Mouse (Mus musculus) embryo, embryonic 10 days (tissue): ENCODE data around the gene Adam1a.

Experiments
- DNase-seq: peaks from one replicate; pipeline ENCODE4 v3.0.0-alpha.2; 2015; ENCODE audit warnings: low spot score

Adam1a gene

DNA sequence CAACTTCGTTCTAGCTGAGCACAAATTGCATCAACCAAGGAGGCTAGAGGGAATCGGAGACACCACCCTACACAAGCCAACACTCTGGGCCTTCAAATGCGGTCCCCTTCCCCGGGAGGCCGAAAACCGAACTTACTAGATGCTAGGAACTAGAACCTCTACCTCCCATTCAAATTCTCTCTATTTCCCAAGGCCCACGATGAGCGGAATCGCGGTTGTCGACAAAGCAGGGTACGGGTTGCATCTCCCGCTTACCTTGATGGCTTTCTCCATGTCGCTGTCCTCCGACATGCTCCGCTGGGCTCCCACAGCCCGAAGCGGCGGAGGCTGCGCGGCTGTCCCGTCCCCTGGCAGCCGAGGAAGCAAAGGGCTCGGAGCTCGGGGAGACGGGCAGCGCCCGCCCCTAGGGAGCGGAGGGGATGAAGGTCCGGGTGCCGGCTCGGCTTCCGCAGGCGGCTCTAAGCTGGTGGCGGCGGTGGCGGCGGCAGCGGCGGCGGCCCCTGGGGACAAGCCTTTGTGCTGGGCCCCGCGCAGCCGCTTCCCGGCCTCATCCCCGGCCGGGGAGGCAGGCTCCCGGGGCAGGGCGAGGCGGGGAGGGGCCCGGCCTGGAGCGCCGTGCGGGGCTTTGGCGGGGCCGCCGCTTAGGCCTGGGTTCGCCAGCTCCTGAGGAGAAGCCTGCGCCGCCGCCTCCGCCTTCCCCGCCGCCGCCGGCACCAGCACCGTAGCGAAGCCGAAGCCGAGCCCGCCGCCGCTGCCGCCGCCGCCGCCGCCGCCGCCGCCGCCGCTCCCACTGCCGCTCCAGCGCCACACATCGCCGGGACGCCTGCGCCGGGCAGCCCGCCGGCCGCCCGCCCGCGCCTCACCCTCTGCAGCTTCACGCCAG, at the start of gene Adam1a, which contains the start of gene Gm42878:
Gene Adam1a (minus strand): TSS at position 573 of the 883 bp plus-strand sequence.
Gene Gm42878 (minus strand): TSS at position 573 of the 883 bp plus-strand sequence.
- no peak for DNase-seq

DNA sequence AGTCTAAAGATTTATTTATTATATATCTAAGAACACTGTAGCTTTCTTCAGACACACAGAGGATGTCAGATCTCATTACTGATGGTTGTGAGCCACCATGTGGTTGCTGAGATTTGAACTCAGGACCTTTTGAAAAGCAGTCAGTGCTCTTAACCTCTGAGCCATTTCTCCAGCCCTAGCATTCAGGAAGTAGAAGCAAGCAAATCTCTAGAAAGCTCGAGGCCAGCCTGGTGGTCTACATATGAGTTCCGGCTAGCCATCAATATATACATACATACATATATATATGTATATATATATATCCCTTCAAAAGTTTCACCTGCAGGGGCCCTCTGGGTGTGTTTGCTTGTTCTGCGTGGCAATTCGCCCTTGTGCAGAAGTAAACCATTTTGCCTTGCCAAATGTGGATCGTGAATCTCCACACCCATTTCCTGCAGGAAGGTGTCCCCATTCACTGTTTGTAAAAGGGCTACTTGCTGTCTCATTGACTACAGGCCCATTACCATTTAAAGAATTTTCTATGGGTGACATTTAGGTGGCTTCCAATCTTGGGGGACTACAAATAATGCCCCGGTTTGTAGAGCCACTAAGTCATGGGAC, 49.5 kb upstream of the Adam1a start:
- no peak for DNase-seq

GRCm38 (mm10) chr5:121593451-121594401, 48.4 kb upstream of the Adam1a start, which contains the start of gene Aldh2:
Aldh2 (minus strand) TSS chr5:121593824.
- DNase-seq: peak; percentile 96

- DNase-seq: no peak
These were observed 47.6 kb upstream of the Adam1a start for GRCm38 (mm10) chr5:121592816-121593407.

DNA sequence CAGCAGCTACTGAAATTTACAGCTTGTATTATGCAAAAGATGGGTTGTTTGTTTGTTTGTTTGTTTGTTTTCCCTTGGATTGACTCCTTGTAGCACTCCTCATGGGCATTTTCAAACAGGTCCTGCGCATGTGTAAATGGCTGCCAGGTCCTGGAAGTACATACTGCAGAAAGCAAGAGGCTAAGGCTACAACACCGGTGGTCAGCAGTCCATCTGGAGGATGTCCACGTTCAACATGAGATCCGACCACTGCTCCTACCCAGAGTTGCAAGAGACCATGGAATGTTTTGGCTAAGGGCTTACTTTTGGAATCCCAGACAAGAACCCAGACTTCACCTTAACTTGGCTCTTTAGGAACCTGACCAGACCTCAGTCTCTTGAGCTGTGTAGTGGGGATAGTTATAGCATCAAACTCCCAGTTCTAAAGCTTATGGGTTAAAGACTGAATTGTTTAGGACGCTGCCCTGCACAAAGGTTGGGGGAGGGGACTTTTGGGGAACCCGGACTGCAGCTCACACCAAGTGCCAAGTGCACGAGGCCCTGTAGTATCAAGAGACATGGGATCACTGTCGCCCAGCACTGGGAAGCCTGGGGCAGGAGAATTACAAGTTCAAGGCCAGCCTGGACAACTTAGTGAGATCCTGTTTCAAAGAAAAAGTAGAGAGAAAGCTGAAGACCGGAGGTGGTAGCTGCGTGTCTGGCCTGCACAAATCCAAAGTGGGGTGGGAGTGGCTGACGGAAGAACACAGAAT, 47.0 kb upstream of the Adam1a start:
- no peak for DNase-seq

GRCm38 (mm10) chr5:121591417-121592063, 46.3 kb upstream of the Adam1a start:
- DNase-seq: no peak

DNA sequence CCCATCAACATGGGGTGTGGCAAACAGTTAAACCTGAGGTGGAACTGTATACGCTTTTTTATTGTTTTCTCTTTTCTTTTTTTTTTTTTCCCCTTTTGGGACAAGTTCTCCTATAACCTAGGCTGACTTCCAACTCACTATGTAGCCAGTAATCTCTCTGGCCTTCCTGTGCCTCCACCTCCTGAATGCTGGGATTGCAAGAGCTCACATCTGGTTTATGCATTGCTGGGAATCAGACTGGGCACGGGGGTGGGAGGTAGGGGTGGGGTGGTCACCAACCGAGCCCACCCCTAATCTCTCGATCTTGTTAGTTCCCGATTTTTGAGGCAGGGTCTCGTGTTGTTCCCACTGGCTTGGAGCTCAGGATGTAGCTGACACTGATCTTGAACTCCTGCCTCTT, 44.6 kb upstream of the Adam1a start:
- DNase-seq: no peak

DNA sequence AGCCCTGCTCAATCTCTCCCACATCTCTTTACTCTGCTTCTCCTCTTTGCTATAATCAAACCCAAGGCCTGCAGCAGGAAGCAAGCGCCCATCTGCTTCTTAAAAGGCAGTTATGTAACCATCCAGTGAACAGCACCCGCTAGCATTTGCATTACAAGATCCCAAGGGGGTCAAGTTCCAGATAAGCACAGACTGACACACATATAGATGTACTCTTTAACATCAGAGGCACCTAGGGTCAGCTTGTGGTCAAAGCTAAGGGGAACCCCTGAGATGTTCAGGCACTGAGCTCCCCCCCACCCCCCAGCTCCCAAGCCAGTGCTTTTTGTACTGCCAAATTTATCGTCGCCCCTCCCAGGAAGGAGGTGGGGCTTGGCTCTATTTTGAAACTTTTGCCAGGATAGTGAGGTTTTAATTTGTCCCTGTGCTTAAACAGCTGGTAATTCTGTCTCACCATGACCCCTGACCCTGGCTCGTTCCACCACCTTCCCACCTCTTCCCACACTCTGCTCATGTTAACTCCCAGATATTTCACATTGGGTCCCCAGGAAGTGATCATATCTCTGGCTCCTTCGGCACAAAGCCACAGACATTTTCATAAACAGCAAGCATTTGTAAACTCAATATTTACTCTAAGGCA, 41.2 kb upstream of the Adam1a start:
- DNase-seq: no peak

DNA sequence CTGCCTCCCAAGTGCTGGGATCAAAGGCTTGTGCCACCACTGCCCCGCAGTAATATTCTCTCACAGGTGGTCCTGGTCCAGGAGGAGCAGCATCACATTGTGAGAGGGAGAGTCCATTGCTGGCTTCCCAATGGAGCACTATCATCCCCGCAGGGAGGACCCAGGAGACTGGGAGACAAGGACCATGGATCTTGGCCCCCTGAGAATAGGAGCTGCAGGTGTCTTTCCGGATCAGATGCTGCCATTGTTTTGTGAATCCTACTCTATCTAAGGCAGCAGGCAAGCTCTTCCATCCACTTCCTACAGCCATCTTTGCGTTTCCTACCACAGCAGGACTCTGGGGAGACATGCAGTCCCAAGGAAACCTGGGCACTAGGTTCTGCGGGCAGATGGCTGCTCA, 40.4 kb upstream of the Adam1a start:
- DNase-seq: no peak

- DNase-seq: no peak
These were observed 39.7 kb upstream of the Adam1a start for GRCm38 (mm10) chr5:121585005-121585404.

DNA sequence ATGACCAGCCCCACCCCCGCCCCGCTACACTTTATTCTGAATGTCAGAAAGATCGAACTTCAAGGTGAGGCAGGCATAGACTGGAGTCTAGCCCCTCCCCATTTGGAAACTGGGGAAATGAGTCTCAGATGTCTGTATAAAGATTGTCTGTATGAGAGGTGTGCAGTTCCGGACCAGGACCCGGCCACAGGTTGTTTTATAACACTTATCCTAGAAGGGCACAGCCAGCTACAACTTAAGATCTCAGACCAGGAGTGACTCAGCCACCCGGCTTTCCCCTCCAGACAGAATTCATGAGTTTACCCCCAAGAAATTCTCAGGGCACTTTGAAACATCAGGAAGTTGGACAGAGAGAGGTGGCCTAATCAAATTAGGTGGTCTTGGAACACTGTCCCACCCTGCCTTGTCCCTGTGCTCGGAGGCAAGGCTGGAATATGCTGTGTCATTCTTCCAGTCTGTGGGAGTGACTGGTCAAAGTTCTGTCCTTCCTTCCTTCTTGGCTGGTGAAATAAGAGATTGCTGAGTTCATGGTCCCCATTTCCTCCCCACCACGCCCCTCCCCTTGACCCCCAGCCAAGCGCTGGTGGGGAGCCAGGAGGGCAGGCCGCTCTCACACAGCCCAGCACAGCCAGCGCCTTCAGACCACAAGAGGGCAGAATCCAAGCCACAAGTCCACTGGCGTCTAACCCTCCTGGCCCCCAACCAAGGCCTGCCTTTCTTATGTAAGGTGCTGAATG, 38.7 kb upstream of the Adam1a start:
- DNase-seq: peak; percentile 56

DNA sequence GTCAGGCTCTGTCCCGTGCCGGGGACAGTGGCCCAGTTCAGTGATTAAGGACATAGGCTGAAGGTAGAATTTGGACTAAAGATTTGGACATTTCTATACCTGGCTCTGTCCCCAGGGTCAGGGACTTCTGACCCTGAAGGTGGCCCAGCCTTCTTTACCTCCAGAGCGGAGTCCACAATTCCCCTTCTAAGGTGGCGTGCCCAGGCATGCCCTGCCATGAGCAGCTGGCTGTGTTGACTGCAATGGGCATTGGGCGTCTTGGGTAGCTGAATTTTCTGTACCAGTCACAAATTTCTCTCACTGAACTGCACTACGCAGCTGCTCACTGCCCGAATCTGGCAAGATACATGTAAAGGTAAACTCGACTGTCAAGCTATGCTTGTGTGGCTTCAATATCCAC, 36.7 kb upstream of the Adam1a start:
- no peak for DNase-seq

DNA sequence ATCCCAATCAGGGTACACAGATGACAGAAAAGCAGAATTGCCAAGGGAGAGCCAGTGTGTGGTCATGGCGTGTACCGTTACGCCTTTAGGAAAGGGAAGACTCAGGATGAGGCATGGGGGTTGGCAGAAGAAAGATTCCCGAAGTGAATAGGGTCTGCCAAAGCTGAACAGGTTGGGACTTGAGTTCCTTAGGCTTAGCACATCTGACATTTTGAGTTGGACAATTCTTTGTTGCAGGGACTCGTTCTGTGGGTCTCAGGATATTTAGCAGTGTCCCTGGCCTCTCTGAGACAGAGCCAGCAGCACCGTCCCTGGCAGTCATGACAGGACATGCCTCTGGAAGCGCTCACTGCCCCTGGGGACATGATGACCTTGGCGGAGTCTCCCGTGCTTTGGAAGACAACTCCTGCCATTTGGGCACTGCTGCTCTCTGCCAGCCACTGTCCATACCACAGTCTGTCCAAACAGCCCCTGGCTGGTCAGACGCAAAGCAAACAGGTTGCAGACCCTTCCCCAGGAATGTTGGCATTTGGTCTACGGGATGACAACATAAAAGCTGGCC, 31.7 kb upstream of the Adam1a start:
- no peak for DNase-seq

GRCm38 (mm10) chr5:121575867-121576266, 30.6 kb upstream of the Adam1a start:
- no peak for DNase-seq

GRCm38 (mm10) chr5:121574145-121574544, 28.9 kb upstream of the Adam1a start:
- DNase-seq: no peak

GRCm38 (mm10) chr5:121570787-121571186, 25.5 kb upstream of the Adam1a start:
- no peak for DNase-seq

DNA sequence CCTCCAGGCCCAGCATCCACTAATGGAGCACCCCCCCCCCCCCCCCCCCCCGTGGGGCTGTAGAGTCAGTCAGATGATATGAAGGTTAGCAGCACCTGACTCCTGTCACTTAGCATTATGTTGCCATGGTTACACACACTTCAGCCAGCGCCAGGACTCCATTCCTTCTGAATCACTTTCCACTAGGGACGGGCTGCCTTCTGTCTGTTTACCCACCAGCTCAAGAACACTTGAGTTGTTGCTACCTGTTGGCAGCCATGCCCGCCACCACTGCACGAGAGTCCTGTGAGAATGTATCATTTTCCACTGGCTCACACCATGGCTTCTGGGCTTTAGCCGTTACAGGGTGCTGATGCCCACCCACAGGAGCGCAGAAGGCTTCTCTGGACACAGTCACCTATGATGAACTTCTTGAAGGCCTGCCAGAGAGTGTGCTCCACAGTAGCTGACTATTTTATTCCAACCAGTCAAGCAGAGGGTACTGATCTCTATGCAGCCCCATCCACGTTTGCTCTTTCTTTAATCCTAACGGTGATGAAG, 24.7 kb upstream of the Adam1a start:
- DNase-seq: no peak

- DNase-seq: no peak
These were observed 20.9 kb upstream of the Adam1a start for GRCm38 (mm10) chr5:121566035-121566681.
